Mouse (Mus musculus) monocyte, adult 5-6 weeks (primary cell): ENCODE measurements around the gene Atp6v1e1. TPM values are rescaled to one million over a fixed set of nuclear protein-coding genes. Genes with fewer than 3 reads are reported as not detected.
A peak's percentile ranks its signal among the peaks of the same experiment; 100 is the strongest.
"Not testable (repeated sequence)": the region's sequence is repeated elsewhere in the genome, so short reads cannot be mapped to it uniquely, and the experiment has no call there.

Source experiments
- ATAC-seq: fragments of 153-309, 156-312 bp; replicated peaks from 2 replicates; pipeline ENCODE4 v1.8.0; 2017; ENCODE audit warnings: mild to moderate bottlenecking; ENCODE audit not compliant: low TSS enrichment, insufficient number of reproducible peaks, severe bottlenecking, poor library complexity, low FRiP score
- total RNA-seq: library from RNA; stranded (forward); fragments of 200-1000, 200-491, 200-594 nt; gene quantifications from 3 replicates; pipeline ENCODE4 v1.2.3, GENCODE M21; 2017

The Atp6v1e1 gene
- total RNA-seq, 1 experiment from 2014 or later: 228 TPM

GRCm38 (mm10) chr6:120822937-120823614, 483 bp upstream of the Atp6v1e1 start:
- ATAC-seq: no peak

- ATAC-seq: no peak
Observed at GRCm38 (mm10) chr6:120821715-120822114, 878 bp downstream of the Atp6v1e1 start.

GRCm38 (mm10) chr6:120820941-120821340, 1.7 kb downstream of the Atp6v1e1 start:
- ATAC-seq: no peak

GRCm38 (mm10) chr6:120820144-120820543, 2.4 kb downstream of the Atp6v1e1 start:
- ATAC-seq: no peak

- ATAC-seq: no peak
Observed at GRCm38 (mm10) chr6:120819294-120819693, 3.3 kb downstream of the Atp6v1e1 start.

- ATAC-seq: not testable (repeated sequence)
Observed at GRCm38 (mm10) chr6:120811999-120812398, 10.6 kb downstream of the Atp6v1e1 start.

- ATAC-seq: no peak
Observed at GRCm38 (mm10) chr6:120807738-120808081, 14.9 kb downstream of the Atp6v1e1 start.

- no peak for ATAC-seq
Observed at GRCm38 (mm10) chr6:120806999-120807737, 15.4 kb downstream of the Atp6v1e1 start.

GRCm38 (mm10) chr6:120799581-120800041, 23.0 kb downstream of the Atp6v1e1 start:
- no peak for ATAC-seq

GRCm38 (mm10) chr6:120798905-120799304, 23.7 kb downstream of the Atp6v1e1 start:
- no peak for ATAC-seq

- no peak for ATAC-seq
Observed at GRCm38 (mm10) chr6:120798019-120798418, 24.6 kb downstream of the Atp6v1e1 start.

- no peak for ATAC-seq
Observed at GRCm38 (mm10) chr6:120796111-120796510, 26.5 kb downstream of the Atp6v1e1 start.

GRCm38 (mm10) chr6:120795422-120796086, 27.0 kb downstream of the Atp6v1e1 start:
- no peak for ATAC-seq

- ATAC-seq: no peak
Observed at GRCm38 (mm10) chr6:120792947-120793346, 29.6 kb downstream of the Atp6v1e1 start.

GRCm38 (mm10) chr6:120790717-120791116, 31.9 kb downstream of the Atp6v1e1 start:
- ATAC-seq: no peak

- ATAC-seq: no peak
Observed at GRCm38 (mm10) chr6:120790153-120790552, 32.4 kb downstream of the Atp6v1e1 start.

GRCm38 (mm10) chr6:120788904-120789303, 33.7 kb downstream of the Atp6v1e1 start:
- no peak for ATAC-seq

- peak; percentile 41; the same call in 1 of the 2 replicates for ATAC-seq
Observed at GRCm38 (mm10) chr6:120788068-120788607, 34.5 kb downstream of the Atp6v1e1 start.

- ATAC-seq: no peak
Observed at GRCm38 (mm10) chr6:120784351-120784750, 38.2 kb downstream of the Atp6v1e1 start.
